Mouse (Mus musculus) forebrain, embryonic 14.5 days (tissue): ENCODE results near the gene Olfr735. TPM values are rescaled to one million over a fixed set of nuclear protein-coding genes. Genes with fewer than 3 reads are reported as not detected.

Experiments
- ATAC-seq: fragments of 200-750 bp; cut with Nextera tagmentation; 2 replicates; pipeline ENCODE4 v1.8.0; 2017; ENCODE audit warnings: mild to moderate bottlenecking, moderate library complexity
- DNase-seq: peaks from one replicate; pipeline ENCODE4 v3.0.0-alpha.2; 2015; ENCODE audit warnings: low spot score
- H3K27ac ChIP-seq: fragments of 300-500 bp; sonication (generic); 2 replicates; pipeline ENCODE4 v1.5.1; 2014; ENCODE audit warnings: low read depth, mild to moderate bottlenecking, control low read depth, low read length, moderate library complexity
- H3K27me3 ChIP-seq: fragments of 300-500 bp; sonication (generic); replicated peaks from 2 replicates; pipeline ENCODE4 v1.6.1; 2014; ENCODE audit warnings: low read length, control low read depth, mixed read lengths; ENCODE audit not compliant: control insufficient read depth, insufficient read depth
- H3K36me3 ChIP-seq: fragments of 300-500 bp; sonication (generic); 2 replicates; pipeline ENCODE4 v1.6.1; 2014; ENCODE audit warnings: low read length, control low read depth; ENCODE audit not compliant: control insufficient read depth, insufficient read depth
- H3K4me1 ChIP-seq: fragments of 300-500 bp; sonication (generic); 2 replicates; pipeline ENCODE4 v1.6.1; 2014; ENCODE audit warnings: antibody characterized with exemption, low read length, control low read depth; ENCODE audit not compliant: control insufficient read depth, insufficient read depth
- H3K4me2 ChIP-seq: fragments of 300-500 bp; sonication (generic); 2 replicates; pipeline ENCODE4 v1.6.1; 2014; ENCODE audit warnings: mild to moderate bottlenecking, control low read depth, low read length
- H3K4me3 ChIP-seq: fragments of 300-500 bp; sonication (generic); 2 replicates; pipeline ENCODE4 v1.5.1; 2014; ENCODE audit warnings: low read depth, low read length, control low read depth
- H3K9ac ChIP-seq: fragments of 300-500 bp; sonication (generic); 2 replicates; pipeline ENCODE4 v1.6.1; 2014; ENCODE audit warnings: mild to moderate bottlenecking, low read length, control low read depth, moderate library complexity
- H3K9me3 ChIP-seq: fragments of 300-500 bp; sonication (generic); replicated peaks from 2 replicates; pipeline ENCODE4 v1.6.1; 2016; ENCODE audit warnings: low read length, control low read depth, mixed read lengths; ENCODE audit not compliant: control insufficient read depth
- WGBS: fragments of 180-500 bp; shearing (Covaris S2); extraction: QIAGEN DNeasy Blood & Tissue Kit; methylation state at CpG from one replicate; pipeline ENCODE4 v1.1.7; 2014; 5-methylcytosine and 5-hydroxymethylcytosine counted together
- polyA plus RNA-seq: library from polyadenylated mRNA; unstranded; fragments of >200 nt; fragmentation: Nextera tagmentation; extraction: Ambion mirVana; gene quantifications from 2 replicates; pipeline ENCODE4 v1.2.1, GENCODE M21; 2014

Olfr735 gene
- not detected in 2 replicates for polyA plus RNA-seq

DNA sequence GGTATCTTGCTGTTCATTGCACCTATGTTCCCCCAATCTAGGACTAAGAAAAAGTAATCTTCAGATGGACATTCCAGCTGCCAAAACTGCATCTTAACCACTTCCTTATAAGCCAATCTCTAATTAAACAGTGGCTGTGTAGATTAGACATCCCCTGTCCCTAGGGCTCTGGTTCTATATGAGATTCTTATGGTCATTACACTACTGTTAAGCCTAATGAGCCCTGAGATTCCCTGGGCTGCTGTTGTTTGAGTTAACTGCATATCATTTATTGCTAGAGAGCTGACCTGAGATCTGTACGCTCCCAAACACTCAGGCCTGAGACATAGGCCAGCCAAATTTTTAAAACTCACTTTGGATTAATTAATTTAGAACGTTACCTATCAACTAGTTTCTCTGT is at the start of gene Olfr735:
Gene Olfr735, minus strand, starts transcription at position 77 of the 400 bp plus-strand sequence.
- no peak within 1 kb of the TSS for H3K4me3 ChIP-seq
- no peaks in the 10 kb centered on the region for H3K9me3 ChIP-seq
- ATAC-seq (no peak), DNase-seq (no peak)
- H3K4me1 ChIP-seq, result no peaks in the 10 kb centered on the region
- no peak within 1 kb of the TSS for H3K9ac ChIP-seq
- whole genome bisulfite sequencing, result 83% methylated on average over 2 of the region's 2 CpGs
- no peaks in the 10 kb centered on the region for H3K27me3 ChIP-seq
- H3K4me2 ChIP-seq, result no peak within 1 kb of the TSS
- no peak within 1 kb of the TSS for H3K27ac ChIP-seq
- no peaks in the 10 kb centered on the region for H3K36me3 ChIP-seq

- WGBS, result 91% methylated on average over 2 of the region's 2 CpGs
- no peaks in the 10 kb centered on the region for H3K9me3 ChIP-seq
- no peaks in the 10 kb centered on the region for H3K4me1 ChIP-seq
- no peaks in the 10 kb centered on the region for H3K36me3 ChIP-seq
- no peaks in the 10 kb centered on the region for H3K27me3 ChIP-seq
- DNase-seq (no peak), ATAC-seq (no peak)
- H3K4me2 ChIP-seq, result no peak within 1 kb of the TSS
- no peak within 1 kb of the TSS for H3K9ac ChIP-seq
- no peak within 1 kb of the TSS for H3K4me3 ChIP-seq
- H3K27ac ChIP-seq, result no peak within 1 kb of the TSS
Observed at GRCm38 (mm10) chr14:50380863-50381262, 32.2 kb upstream of the Olfr735 start, which contains the start of gene Olfr736. Olfr736 (plus strand) TSS chr14:50381163.

DNA sequence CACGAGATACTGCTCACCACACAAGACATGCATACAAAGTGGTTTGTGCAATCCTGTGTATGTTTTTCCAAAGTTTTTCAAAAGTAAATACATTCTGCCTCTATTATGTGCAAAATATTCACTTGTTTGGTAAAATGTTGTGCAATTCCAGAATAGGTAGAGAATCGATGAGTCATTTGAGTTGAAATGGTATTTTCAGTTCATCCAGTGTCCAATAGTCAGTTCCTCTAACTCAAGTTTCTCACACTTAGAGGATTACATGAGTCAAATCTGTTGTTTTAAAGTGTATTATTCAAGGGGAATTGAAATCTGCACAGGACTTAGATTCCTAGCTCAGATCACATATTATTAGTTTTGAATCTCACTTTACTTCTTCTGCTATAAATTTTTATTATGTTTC is 14.9 kb upstream of the Olfr735 start:
- Histone ChIP-seq H3K4me2 (no peak overlapping the region), H3K4me1 (no peaks in the 10 kb centered on the region), H3K36me3 (no peaks in the 10 kb centered on the region), H3K27me3 (no peaks in the 10 kb centered on the region), H3K4me3 (no peak overlapping the region), H3K9ac (no peak overlapping the region), H3K27ac (no peak overlapping the region), H3K9me3 (no peaks in the 10 kb centered on the region)
- DNase-seq (no peak), ATAC-seq (no peak)
- WGBS, result 84% methylated on average over 2 of the region's 2 CpGs

DNA sequence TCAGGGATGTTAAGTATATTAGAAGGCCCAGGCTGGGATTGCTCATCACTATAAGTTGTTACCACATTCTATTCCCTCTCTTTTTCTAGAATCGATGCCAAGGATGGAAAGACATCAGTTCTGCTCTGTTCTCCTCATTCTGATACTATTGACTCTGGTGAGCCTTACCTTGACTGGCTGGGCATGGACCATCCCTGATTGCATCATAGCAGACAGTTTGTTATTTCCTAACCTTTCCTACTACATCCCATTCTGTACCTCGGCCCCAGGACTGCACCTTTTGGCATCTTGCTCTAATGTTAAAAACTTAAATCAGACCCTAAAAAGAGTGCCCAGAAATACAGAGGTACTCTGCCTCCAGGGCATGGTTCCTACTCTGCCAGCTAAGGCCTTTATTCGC is 11.8 kb upstream of the Olfr735 start:
- Histone ChIP-seq H3K4me1 (no peaks in the 10 kb centered on the region), H3K9me3 (no peaks in the 10 kb centered on the region), H3K4me3 (no peak overlapping the region), H3K27ac (no peak overlapping the region), H3K9ac (no peak overlapping the region), H3K27me3 (no peaks in the 10 kb centered on the region), H3K36me3 (no peaks in the 10 kb centered on the region), H3K4me2 (no peak overlapping the region)
- no peak for DNase-seq
- 92% methylated on average over 3 of the region's 3 CpGs for WGBS
- no peak for ATAC-seq

DNA sequence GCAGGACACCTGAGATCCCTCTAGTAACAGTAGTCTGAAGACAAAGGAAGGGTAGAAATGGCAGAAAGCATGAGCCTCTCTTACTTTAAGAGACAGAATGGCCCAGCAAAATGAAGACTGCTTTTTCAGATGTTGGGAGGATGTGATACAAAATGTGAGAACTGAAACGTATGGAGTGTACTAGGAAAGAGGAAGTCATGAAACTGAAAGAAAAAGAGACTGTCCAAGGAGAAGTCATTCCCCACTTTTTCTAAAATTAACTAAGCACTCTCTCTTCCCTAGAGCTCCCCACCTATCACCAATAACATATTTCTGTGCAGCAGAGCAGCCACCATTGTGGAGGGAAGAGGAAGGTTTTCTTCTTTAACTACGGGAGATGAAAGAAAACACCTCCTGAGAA is 8.9 kb upstream of the Olfr735 start, which contains the start of gene Tlr11:
Gene Tlr11, plus strand, starts transcription at position 322 of the 400 bp plus-strand sequence.
- no peak within 1 kb of the TSS for H3K4me3 ChIP-seq
- no peaks in the 10 kb centered on the region for H3K27me3 ChIP-seq
- H3K4me2 ChIP-seq, result no peak within 1 kb of the TSS
- no peak for DNase-seq
- 82% methylated on average over 2 of the region's 2 CpGs for WGBS
- H3K9ac ChIP-seq, result no peak within 1 kb of the TSS
- no peaks in the 10 kb centered on the region for H3K9me3 ChIP-seq
- no peak for ATAC-seq
- no peak within 1 kb of the TSS for H3K27ac ChIP-seq
- H3K4me1 ChIP-seq, result no peaks in the 10 kb centered on the region
- no peaks in the 10 kb centered on the region for H3K36me3 ChIP-seq

DNA sequence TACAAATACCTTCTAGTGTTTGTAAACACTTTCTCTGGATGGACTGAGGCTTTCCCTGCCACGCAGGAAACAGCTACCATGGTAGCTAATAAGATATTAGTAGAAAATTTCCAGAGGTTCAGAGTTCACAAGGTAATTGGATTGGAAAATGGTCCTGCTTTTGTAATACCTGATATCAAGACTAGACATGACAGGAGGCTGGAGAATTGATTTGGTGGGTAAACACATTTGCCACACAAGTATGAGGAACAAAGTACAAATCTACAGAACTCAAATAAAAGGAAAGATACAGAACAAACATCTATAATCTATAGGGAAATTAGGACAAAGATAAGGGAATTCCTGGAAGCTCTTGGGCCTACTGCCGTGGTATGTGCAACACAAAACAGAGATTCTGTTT is 8.1 kb upstream of the Olfr735 start:
- 83% methylated on average over 2 of the region's 2 CpGs for WGBS
- Histone ChIP-seq H3K4me3 (no peak overlapping the region), H3K27ac (no peak overlapping the region), H3K9ac (no peak overlapping the region), H3K27me3 (no peaks in the 10 kb centered on the region), H3K9me3 (no peaks in the 10 kb centered on the region), H3K36me3 (no peaks in the 10 kb centered on the region), H3K4me2 (no peak overlapping the region), H3K4me1 (no peaks in the 10 kb centered on the region)
- ATAC-seq, result no peak
- no peak for DNase-seq

- DNase-seq (peak; percentile 0), ATAC-seq (no peak)
- H3K27me3 ChIP-seq, result no peaks in the 10 kb centered on the region
- H3K9me3 ChIP-seq, result no peaks in the 10 kb centered on the region
- H3K9ac ChIP-seq, result no peak overlapping the region
- H3K27ac ChIP-seq, result no peak overlapping the region
- H3K36me3 ChIP-seq, result no peaks in the 10 kb centered on the region
- H3K4me3 ChIP-seq, result no peak overlapping the region
- no peak overlapping the region for H3K4me2 ChIP-seq
- no peaks in the 10 kb centered on the region for H3K4me1 ChIP-seq
- 44% methylated on average over 3 of the region's 3 CpGs for WGBS
Observed at GRCm38 (mm10) chr14:50352438-50352837, 3.8 kb upstream of the Olfr735 start.

- H3K4me2 ChIP-seq, result no peak within 1 kb of the TSS
- no peak within 1 kb of the TSS for H3K4me3 ChIP-seq
Observed at GRCm38 (mm10) chr14:50326661-50327060, 22.0 kb downstream of the Olfr735 start, which contains the start of gene Olfr734. Olfr734 (minus strand) TSS chr14:50326761.

DNA sequence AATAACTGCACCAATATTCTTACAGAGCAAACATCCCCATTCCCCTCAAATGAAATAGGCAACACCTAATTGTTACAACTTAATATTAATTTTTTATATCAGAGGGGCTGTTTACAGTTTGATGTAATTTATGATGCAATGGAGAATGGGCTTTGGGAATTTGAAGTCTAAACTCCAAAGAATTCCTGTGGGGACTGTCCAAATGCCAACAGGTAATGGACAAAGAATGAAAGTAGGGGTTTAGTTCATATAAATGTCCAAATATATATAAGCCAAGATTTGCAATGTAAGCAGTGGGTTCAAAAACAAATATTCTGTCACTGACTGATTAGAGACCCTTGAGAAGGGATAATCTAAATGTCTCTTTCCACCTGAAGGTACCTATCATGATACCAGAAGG is 47.2 kb downstream of the Olfr735 start, which contains the start of gene Olfr733:
Gene Olfr733, minus strand, starts transcription at position 101 of the 400 bp plus-strand sequence.
- H3K9me3 ChIP-seq, result no peaks in the 10 kb centered on the region
- no peaks in the 10 kb centered on the region for H3K36me3 ChIP-seq
- ATAC-seq, result no peak
- H3K4me2 ChIP-seq, result no peak within 1 kb of the TSS
- H3K27me3 ChIP-seq, result no peaks in the 10 kb centered on the region
- H3K9ac ChIP-seq, result no peak within 1 kb of the TSS
- H3K4me1 ChIP-seq, result no peaks in the 10 kb centered on the region
- DNase-seq, result no peak
- no peak within 1 kb of the TSS for H3K4me3 ChIP-seq
- H3K27ac ChIP-seq, result no peak within 1 kb of the TSS

More at GRCm38 (mm10) chr14:50326661-50327060, 22.0 kb downstream of the Olfr735 start, which contains the start of gene Olfr734:
- H3K4me1 ChIP-seq, result no peaks in the 10 kb centered on the region
- H3K9ac ChIP-seq, result no peak within 1 kb of the TSS
- DNase-seq (no peak), ATAC-seq (no peak)
- no peak within 1 kb of the TSS for H3K27ac ChIP-seq
- no peaks in the 10 kb centered on the region for H3K27me3 ChIP-seq
- H3K36me3 ChIP-seq, result no peaks in the 10 kb centered on the region
- no peaks in the 10 kb centered on the region for H3K9me3 ChIP-seq
- WGBS, result 62% methylated on average over 1 of the region's 1 CpGs
